Mouse (Mus musculus) kidney, embryonic 16.5 days (tissue): ENCODE data around the gene Zfp865. TPM values are rescaled to one million over a fixed set of nuclear protein-coding genes. Genes with fewer than 3 reads are reported as not detected.
"Not testable (repeated sequence)": the region's sequence is repeated elsewhere in the genome, so short reads cannot be mapped to it uniquely, and the experiment has no call there.

ENCODE experiments used
- ATAC-seq: fragments of 200-750 bp; cut with Nextera tagmentation; 2 replicates; pipeline ENCODE4 v1.8.0; 2017; ENCODE audit warnings: moderate TSS enrichment; ENCODE audit not compliant: low FRiP score, low TSS enrichment
- H3K27ac ChIP-seq: fragments of 300-500 bp; sonication (generic); 2 replicates; pipeline ENCODE4 v1.5.1; 2014; ENCODE audit warnings: low read length
- H3K27me3 ChIP-seq: fragments of 300-500 bp; sonication (generic); 2 replicates; pipeline ENCODE4 v1.6.1; 2014; ENCODE audit warnings: low read length, control low read depth, mixed read lengths; ENCODE audit not compliant: insufficient read depth
- H3K36me3 ChIP-seq: fragments of 300-500 bp; sonication (generic); 2 replicates; pipeline ENCODE4 v1.6.1; 2014; ENCODE audit warnings: low read length, control low read depth, mixed read lengths; ENCODE audit not compliant: insufficient read depth
- H3K4me1 ChIP-seq: fragments of 300-500 bp; sonication (generic); 2 replicates; pipeline ENCODE4 v1.6.1; 2014; ENCODE audit warnings: low read length, control low read depth, mixed read lengths; ENCODE audit not compliant: insufficient read depth
- H3K4me2 ChIP-seq: fragments of 300-500 bp; sonication (generic); replicated peaks from 2 replicates; pipeline ENCODE4 v1.6.1; 2014; ENCODE audit warnings: low read depth, low read length
- H3K4me3 ChIP-seq: fragments of 300-500 bp; sonication (generic); 2 replicates; pipeline ENCODE4 v1.5.1; 2014; ENCODE audit warnings: mild to moderate bottlenecking, low read length
- H3K9ac ChIP-seq: fragments of 300-500 bp; sonication (generic); replicated peaks from 2 replicates; pipeline ENCODE4 v1.6.1; 2014; ENCODE audit warnings: low read length
- H3K9me3 ChIP-seq: fragments of 300-500 bp; sonication (generic); 2 replicates; pipeline ENCODE4 v1.6.1; 2016; ENCODE audit warnings: low read length, control low read depth
- WGBS: fragments of 180-500 bp; shearing (Covaris S2); extraction: QIAGEN DNeasy Blood & Tissue Kit; methylation state at CpG from one replicate; pipeline ENCODE4 v1.1.7; 2014; 5-methylcytosine and 5-hydroxymethylcytosine counted together
- polyA plus RNA-seq: library from polyadenylated mRNA; unstranded; fragments of >200 nt; fragmentation: Nextera tagmentation; extraction: Ambion mirVana; gene quantifications from 2 replicates; pipeline ENCODE4 v1.2.1, GENCODE M21; 2015

Zfp865 gene
- polyA plus RNA-seq, 1 experiment from 2014 or later, result 6.6 TPM

DNA sequence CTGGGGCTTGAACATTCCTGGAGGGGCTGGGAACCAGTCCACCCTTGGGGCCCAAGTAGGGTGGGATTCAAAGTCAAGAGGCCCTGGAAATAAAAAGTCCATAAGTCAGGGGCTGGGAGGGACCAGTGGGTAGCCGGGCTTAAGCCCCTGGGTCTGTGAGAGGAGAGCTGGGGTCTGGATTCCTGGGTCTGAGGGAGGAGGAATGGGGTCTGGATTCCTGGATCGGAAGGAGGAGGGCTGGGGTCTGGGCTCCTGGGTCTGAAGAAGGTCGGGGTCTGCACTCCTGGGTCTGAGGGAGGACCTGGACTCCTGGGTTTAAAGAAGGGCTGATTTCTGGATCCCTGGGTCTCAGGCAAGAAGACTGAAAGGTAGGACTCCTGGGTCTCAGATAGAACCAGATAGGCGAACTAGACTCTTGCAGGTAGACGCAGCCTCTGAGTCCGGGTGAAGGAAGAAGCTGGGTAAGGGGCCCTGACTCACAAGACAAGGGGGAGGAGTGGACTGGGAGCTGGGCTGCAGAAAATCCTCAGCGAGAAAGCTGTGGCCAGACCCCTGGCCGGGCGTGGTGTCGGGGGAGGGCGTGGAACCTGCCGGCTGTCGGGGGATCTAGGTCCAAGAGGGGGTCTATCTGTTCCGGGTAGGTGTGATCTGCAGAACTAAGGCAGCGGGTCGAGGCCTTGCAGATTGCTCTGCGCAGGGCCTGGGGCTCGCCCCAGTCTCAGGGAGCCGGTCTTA, 24.7 kb upstream of the Zfp865 start:
- Histone ChIP-seq H3K4me2 (peak overlapping the region; percentile 86), H3K36me3 (peaks cover 29% of the 10 kb centered on the region), H3K27me3 (no peaks in the 10 kb centered on the region), H3K9me3 (peaks cover 20% of the 10 kb centered on the region), H3K4me1 (peaks cover 18% of the 10 kb centered on the region), H3K9ac (peak overlapping the region; percentile 90), H3K4me3 (peak overlapping the region; percentile 85), H3K27ac (0 out of 2 replicates have a peak overlapping the region, but pooled peaks have one; percentile 46)
- 4% methylated on average over 19 of the region's 19 CpGs for WGBS
- ATAC-seq, result peak; percentile 33

- H3K4me1 ChIP-seq, result peaks cover 18% of the 10 kb centered on the region
- peak within 1 kb of the TSS; percentile 90 for H3K9ac ChIP-seq
- ATAC-seq, result peak; percentile 84
Observed at GRCm38 (mm10) chr7:4996003-4996895, 23.9 kb upstream of the Zfp865 start, which contains the start of gene Zfp579. Gene Zfp579, minus strand, starts transcription at chr7:4996158.

GRCm38 (mm10) chr7:4996934-4997333, 23.2 kb upstream of the Zfp865 start:
- WGBS, result 72% methylated on average over 6 of the region's 8 CpGs
- Histone ChIP-seq H3K4me2 (peak overlapping the region; percentile 86), H3K9me3 (peaks cover 14% of the 10 kb centered on the region), H3K27ac (peak overlapping the region; percentile 72; the same call in 1 of the 2 replicates), H3K4me1 (peaks cover 18% of the 10 kb centered on the region), H3K36me3 (peaks cover 20% of the 10 kb centered on the region), H3K4me3 (peak overlapping the region; percentile 85), H3K9ac (no peak overlapping the region; the same call in 1 of the 2 replicates), H3K27me3 (no peaks in the 10 kb centered on the region)
- no peak for ATAC-seq

More at GRCm38 (mm10) chr7:4996003-4996895, 23.9 kb upstream of the Zfp865 start, which contains the start of gene Zfp579:
- peak within 1 kb of the TSS; percentile 72 for H3K27ac ChIP-seq
- H3K27me3 ChIP-seq, result no peaks in the 10 kb centered on the region
- WGBS, result 7% methylated on average over 16 of the region's 26 CpGs
- peaks cover 18% of the 10 kb centered on the region for H3K9me3 ChIP-seq
- H3K36me3 ChIP-seq, result peaks cover 27% of the 10 kb centered on the region
- H3K4me3 ChIP-seq, result peak within 1 kb of the TSS; percentile 85
- peak within 1 kb of the TSS; percentile 86 for H3K4me2 ChIP-seq

DNA sequence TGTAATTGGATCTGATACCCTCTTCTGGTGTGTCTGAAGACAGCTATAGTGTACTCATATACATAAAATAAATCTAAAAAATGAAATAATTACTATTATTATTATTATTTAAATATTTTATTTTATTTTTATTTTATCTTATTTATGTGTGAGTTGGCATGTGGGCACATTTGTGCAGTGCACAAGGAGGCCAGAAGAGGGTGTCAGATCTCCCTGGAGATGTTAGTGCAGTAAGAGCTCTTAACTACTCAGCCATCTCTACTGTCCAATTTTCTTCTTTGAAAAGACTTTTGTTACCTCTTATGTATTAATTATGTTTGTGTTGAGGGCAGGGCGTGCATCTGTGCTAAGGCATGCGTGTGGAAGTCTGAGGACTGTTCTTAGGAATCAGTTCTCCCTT, 20.3 kb upstream of the Zfp865 start:
- no peak overlapping the region for H3K27ac ChIP-seq
- ATAC-seq, result no peak
- H3K4me1 ChIP-seq, result peaks cover 15% of the 10 kb centered on the region
- H3K9me3 ChIP-seq, result no peaks in the 10 kb centered on the region
- WGBS, result 65% methylated on average over 2 of the region's 2 CpGs
- H3K4me3 ChIP-seq, result no peak overlapping the region
- H3K27me3 ChIP-seq, result no peaks in the 10 kb centered on the region
- no peaks in the 10 kb centered on the region for H3K36me3 ChIP-seq
- no peak overlapping the region for H3K4me2 ChIP-seq
- H3K9ac ChIP-seq, result no peak overlapping the region

GRCm38 (mm10) chr7:5002876-5003275, 17.3 kb upstream of the Zfp865 start:
- H3K4me2 ChIP-seq, H3K4me3 ChIP-seq, ATAC-seq, H3K4me1 ChIP-seq, H3K9me3 ChIP-seq, H3K27me3 ChIP-seq, H3K27ac ChIP-seq, H3K9ac ChIP-seq: not testable (repeated sequence)
- WGBS, result 74% methylated on average over 8 of the region's 8 CpGs
- peaks cover 18% of the 10 kb centered on the region for H3K36me3 ChIP-seq

DNA sequence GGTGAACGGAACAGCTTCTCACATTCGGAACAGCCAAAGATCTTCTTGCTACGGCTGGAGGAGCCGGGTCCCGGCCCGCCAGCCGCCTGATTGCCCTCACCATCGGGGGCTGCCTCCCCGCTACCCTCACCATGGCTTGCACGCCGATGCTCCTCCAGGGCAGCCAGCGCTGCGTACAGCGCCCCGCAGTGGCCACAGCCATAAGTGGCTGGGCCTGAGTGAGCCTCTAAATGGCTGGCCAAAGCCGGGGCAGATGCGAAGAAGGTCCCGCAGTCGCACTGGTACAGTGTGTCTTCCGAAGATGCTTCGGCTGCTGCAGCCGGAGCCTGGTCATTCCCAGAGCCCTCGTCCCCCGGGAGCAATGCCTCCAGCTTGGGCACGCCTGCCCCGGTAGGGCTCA, 11.9 kb upstream of the Zfp865 start:
- no peaks in the 10 kb centered on the region for H3K27me3 ChIP-seq
- H3K4me1 ChIP-seq, result 0 out of 2 replicates have a peak, but pooled peaks cover 2% of the 10 kb centered on the region
- no peak overlapping the region for H3K4me3 ChIP-seq
- no peak overlapping the region for H3K27ac ChIP-seq
- peaks cover 67% of the 10 kb centered on the region for H3K36me3 ChIP-seq
- 95% methylated on average over 23 of the region's 26 CpGs for WGBS
- H3K9ac ChIP-seq, result no peak overlapping the region
- no peak overlapping the region for H3K4me2 ChIP-seq
- H3K9me3 ChIP-seq, result no peaks in the 10 kb centered on the region
- ATAC-seq, result 0 out of 2 replicates have a peak, but pooled peaks have one; percentile 13

DNA sequence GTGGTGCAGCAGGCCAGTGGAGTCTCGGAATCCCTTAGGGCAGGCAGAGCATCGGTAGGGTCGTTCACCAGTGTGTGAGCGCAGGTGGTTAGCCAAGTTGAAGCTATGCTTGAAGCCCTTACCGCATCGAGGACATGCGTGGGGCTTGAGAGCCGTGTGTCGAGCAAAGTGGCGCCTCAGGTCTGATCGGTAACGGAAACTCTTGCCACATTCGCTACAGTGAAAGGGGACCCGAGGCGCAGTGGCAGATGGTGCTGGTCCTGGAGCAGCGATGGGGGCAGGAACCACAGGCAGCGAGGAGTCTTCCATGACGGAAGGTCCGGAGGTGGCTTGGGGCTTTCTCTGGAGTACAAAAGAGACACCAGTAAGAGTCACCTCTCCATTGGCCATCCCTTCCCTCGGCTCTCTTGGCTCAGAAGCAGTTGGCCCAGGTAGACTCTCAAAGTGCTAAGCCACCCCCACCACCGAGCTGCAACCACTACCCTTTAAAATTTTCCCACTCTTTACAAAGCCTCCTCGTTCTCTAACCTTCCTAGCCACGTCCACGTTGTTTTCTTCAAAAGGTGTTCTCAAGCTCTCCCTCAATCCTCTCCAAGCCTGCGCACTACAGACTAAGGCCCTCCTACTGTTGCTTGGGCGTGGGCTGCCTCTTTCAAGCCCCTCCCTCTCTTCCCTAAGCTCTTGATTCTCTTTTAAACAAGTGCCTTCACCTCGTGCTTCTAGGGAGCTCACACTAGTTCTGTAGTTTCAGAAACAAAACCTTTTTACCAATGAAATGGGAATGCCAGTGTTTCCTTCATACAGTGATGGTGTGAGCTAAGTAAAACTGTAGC, 7.3 kb upstream of the Zfp865 start:
- WGBS, result 92% methylated on average over 27 of the region's 27 CpGs
- H3K9me3 ChIP-seq, result no peaks in the 10 kb centered on the region
- H3K4me3 ChIP-seq, result peak overlapping the region; percentile 86; the same call in 1 of the 2 replicates
- no peaks in the 10 kb centered on the region for H3K27me3 ChIP-seq
- peaks cover 58% of the 10 kb centered on the region for H3K36me3 ChIP-seq
- no peak for ATAC-seq
- H3K4me1 ChIP-seq, result peaks cover 13% of the 10 kb centered on the region
- H3K4me2 ChIP-seq, result peak overlapping the region; percentile 54
- H3K9ac ChIP-seq, result no peak overlapping the region
- H3K27ac ChIP-seq, result no peak overlapping the region

DNA sequence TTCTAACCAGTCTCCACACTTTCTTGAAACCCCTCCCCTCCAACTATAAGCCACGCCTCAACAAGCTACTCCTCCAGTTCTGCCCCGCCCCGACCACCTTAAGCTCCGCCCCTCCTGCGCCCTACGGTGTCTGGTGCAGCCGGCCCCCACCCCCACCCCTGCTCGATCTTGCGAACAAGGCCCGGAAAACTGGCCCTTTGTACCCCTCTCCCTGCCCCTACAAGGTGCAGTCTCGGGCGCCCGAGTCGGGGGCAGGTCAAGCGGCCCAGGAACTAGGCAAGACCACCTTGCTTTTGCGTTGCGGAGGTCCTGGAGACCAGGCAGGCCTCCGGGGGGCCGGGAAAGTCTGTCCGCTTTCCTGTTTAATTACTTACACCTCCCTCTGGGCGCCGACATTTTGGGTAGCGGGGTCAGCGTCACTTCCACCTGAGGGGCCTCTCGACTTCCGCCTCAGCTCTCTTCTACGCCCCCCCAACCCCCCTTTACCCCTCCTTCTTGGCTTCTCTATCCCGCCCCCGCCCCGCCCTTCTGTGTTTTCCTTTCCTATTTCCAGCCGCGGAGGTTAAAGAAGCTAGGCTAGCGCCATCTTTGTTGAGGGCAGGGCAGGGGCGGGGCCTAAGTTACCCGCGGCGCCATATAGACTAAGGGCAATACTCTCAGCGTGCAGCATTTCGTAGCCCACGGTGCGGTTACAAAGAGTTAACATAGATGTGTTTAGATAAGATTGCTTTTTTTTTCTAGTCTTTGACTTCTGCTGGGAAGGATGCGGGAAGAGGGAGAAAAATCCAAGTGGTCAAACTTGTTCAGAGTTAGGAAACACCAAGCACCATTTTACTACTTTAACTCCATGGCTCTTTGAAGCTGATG, 5.7 kb upstream of the Zfp865 start, which contains the start of the genes Zfp524 and Fiz1:
Zfp524 (plus strand) TSS at position 165 of the 867 bp plus-strand sequence.
Fiz1 (minus strand) TSS at position 447 of the 867 bp plus-strand sequence.
- H3K4me2 ChIP-seq, result peak within 1 kb of the TSS; percentile 73
- peaks cover 42% of the 10 kb centered on the region for H3K36me3 ChIP-seq
- H3K9ac ChIP-seq, result peak within 1 kb of the TSS; percentile 95
- H3K27ac ChIP-seq, result peak within 1 kb of the TSS; percentile 99
- no peaks in the 10 kb centered on the region for H3K9me3 ChIP-seq
- ATAC-seq, result peak; percentile 81
- H3K4me1 ChIP-seq, result peaks cover 21% of the 10 kb centered on the region
- H3K4me3 ChIP-seq, result peak within 1 kb of the TSS; percentile 86
- H3K27me3 ChIP-seq, result no peaks in the 10 kb centered on the region
- 0% methylated on average over 41 of the region's 42 CpGs for WGBS
